Mouse (Mus musculus) hematopoietic stem cell, adult 5-6 weeks (primary cell): Measurements from ENCODE around the gene Slc17a2. TPM values are rescaled to one million over a fixed set of nuclear protein-coding genes. Genes with fewer than 3 reads are reported as not detected.

Source experiments
- ATAC-seq, 2 experiments: fragments of 125-278 bp in 1 of 2; replicated peaks in 1 of 2; 2 replicates each; pipeline ENCODE4 v1.8.0; 2016 to 2017; ENCODE audit warnings: inconsistent platforms in 2 of 2, mild to moderate bottlenecking in 2 of 2, moderate number of reproducible peaks in 2 of 2, low read depth in 1 of 2, moderate TSS enrichment in 1 of 2; ENCODE audit not compliant: low FRiP score in 2 of 2, poor library complexity in 2 of 2, severe bottlenecking in 2 of 2, insufficient read depth in 1 of 2, low TSS enrichment in 1 of 2
- total RNA-seq: library from RNA; stranded (forward); fragments of 172-1452, 232-1000 nt; gene quantifications from 2 replicates; pipeline ENCODE4 v1.2.3, GENCODE M21; 2017

Slc17a2 gene
- total RNA-seq, 1 experiment from 2014 or later, result not detected

- peak; percentile 37 to 47; a peak in 3 of 4 replicates for ATAC-seq
Observed at GRCm38 (mm10) chr13:23772561-23773313, 34.1 kb upstream of the Slc17a2 start.

GRCm38 (mm10) chr13:23778339-23778738, 28.5 kb upstream of the Slc17a2 start:
- ATAC-seq, result 0 out of 4 replicates have a peak, but pooled peaks have one; percentile 7 to 10

DNA sequence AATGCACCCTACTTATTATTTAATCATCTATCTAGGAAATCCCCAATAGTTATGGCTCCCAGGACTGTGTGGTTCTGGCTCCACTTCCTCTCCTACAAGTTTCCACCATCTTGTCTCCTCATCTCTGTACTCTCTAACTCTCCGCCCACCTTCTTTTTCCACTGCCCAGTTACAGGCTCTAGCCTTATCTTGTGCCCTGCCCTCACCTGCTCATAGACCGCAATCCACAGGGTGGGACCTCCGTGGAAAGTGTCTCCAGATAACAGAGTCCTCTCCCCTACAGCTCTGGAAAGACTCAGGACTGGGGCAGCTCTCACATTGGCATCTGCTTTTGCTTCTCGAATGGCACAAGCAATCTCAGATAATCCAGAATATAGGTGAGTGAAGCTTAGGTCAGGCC, 27.8 kb upstream of the Slc17a2 start:
- no peak for ATAC-seq

DNA sequence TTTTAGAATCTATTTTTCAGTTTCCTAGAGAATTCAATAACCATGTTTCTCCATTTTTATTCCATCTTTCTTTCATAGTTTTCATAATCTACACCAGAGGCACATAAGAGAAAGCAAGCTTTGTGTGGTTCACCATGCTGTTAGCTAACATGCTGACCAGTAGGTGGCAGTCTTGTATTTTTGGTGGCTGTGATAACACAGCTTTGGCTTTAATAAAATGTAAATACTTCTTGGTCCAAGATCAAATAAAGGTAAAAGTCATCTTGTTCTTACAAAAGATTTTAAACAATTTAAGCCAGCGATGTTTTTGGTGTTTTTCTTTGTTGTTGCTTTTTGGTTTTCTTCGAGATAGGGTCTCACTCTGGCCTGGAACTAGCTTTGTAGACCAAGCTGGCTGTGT, 14.3 kb upstream of the Slc17a2 start:
- peak; percentile 64 to 67; a peak in 3 of 4 replicates for ATAC-seq

GRCm38 (mm10) chr13:23799405-23799804, 7.4 kb upstream of the Slc17a2 start:
- ATAC-seq, result peak; percentile 92 to 94

DNA sequence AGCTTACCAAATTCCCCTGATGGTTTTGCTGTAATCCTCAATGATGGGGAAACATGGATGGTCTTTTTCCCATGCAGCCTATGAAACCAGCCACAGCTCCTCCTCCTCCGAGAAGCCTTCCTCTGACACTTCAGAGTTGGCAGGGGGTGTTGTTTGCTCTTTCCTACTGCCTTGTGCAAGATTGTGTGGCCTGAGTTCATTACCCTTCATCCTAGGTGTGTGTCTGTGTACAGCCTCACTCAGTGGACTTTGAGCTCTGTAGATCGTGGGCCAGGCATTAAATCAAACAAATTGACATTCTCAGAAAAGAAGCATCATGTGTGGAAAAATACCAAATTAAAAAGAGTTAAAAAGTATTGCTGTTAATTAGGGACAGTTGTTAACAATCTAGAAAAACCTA, 2.3 kb upstream of the Slc17a2 start:
- no peak for ATAC-seq

DNA sequence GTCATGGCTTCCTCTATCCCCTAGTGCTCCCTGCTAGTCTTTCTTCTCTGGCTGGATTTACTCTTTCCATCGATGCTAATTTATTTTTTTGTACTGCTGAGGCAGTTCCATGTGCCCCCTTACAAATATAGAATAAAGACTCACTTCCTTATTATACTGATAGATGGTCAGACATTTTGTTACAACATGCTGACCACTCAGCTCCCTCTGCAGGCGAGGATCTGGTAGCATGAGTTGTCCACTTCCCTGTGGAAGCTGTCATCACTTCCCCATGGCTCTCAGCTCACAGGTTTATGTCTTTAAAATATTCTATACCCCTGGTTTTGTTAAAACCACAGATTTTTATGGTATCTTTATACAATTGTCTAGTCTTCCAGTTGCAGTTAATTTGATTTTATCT, 9.4 kb downstream of the Slc17a2 start:
- no peak; a peak in 2 of 4 replicates for ATAC-seq

DNA sequence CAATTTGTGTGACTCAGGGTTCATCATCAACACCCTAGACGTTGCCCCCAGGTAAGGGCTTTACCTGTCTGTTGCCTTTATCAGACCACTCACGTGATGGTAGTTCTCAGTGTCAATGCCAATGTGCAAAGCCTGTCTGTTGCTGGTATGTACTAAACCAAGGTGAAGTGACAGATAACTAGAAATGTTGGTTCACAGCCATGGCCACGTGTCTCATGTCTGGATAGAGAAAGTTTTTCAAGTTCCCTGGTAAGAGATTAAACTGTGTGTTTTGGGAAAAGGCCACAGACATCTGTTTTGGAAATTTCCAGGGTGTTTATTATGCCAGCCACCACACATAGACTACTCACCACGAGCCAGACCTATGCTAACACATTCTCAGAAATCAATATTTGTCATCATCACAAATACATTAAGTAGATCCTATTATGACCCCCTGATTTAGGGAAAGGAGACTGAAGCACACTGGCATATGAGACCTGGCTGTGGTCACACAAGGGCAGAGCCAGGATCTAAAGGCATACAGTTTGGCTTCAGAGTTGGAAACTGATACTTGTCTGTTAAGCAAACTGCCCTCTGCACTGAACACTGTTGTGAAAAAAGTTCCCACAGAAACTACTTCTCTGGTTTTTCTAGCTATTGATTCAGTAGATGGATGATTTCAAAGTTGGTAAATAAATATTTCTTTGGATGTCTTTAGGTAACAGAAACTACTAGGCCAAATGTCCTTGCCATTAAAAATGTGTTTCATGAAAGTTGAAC, 13.6 kb downstream of the Slc17a2 start:
- ATAC-seq, result no peak

- no peak for ATAC-seq
Observed at GRCm38 (mm10) chr13:23822213-23822612, 15.4 kb downstream of the Slc17a2 start.

- ATAC-seq, result no peak
Observed at GRCm38 (mm10) chr13:23826606-23827005, 19.8 kb downstream of the Slc17a2 start.

- peak; percentile 56 to 73; a peak in 2 of 4 replicates for ATAC-seq
Observed at GRCm38 (mm10) chr13:23833053-23833452, 26.3 kb downstream of the Slc17a2 start.

GRCm38 (mm10) chr13:23834836-23835235, 28.0 kb downstream of the Slc17a2 start:
- no peak for ATAC-seq

- no peak for ATAC-seq
Observed at GRCm38 (mm10) chr13:23836630-23837029, 29.8 kb downstream of the Slc17a2 start.

DNA sequence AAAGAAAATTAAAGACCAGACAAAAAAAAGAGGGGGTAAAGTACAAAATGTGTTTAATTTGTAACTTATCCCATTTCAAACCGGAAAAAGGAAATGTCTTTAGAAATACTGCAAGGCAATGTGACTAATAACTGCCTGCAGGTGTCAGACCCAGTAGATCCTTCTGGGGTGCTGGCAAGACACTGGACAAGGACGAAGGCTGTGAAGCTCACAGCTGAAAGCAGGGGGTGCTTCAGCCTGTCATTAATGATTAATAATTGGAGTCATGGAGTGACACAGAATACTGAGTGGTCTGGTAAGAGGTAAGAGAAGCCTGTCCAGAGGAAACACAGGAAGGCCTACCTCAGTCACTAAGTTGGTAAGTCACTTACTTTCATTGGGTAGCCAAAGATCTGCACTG, 32.5 kb downstream of the Slc17a2 start, which contains the start of gene Slc17a3:
Gene Slc17a3, plus strand, starts transcription at position 127 of the 400 bp plus-strand sequence.
- ATAC-seq, result no peak

DNA sequence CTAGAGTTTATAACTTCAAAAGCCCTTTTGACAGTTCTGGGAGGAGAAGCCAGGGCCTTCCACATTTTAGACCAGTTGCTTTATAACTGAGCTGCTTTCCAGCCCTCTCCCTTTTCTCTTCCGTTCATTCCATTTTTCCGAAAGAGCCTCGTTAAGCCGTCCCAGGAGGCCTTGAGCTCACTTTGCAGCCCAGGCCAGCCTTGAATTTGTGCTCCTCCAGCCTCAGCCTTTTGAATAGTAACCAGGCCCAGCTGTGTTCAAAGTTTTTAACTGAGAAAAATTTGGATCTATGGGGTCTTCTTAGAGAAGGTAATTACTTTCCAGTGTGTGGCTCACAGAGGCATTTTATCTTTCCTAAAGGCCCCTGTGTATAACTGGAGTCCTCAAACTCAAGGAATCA, 39.1 kb downstream of the Slc17a2 start:
- ATAC-seq, result no peak

DNA sequence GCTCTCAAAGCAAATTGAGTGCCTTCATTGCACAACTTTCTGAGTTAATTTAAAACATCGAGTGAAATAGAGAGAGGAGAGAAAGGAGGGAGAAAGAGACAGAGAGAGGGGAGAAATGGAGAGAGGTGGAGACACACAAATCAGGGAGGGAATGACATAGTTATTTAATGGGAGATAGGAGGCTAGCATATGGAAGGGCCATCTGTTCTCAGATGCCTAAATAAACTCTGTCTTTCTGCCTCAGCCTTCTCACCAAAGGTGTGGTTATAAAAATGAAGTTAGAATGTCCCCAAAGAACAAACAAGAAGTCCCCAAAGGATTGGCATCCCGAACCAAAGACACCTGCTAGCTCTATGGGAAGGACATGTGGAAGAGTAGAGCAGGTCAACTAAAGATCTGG, 42.5 kb downstream of the Slc17a2 start:
- no peak for ATAC-seq

GRCm38 (mm10) chr13:23856401-23856800, 49.6 kb downstream of the Slc17a2 start:
- no peak for ATAC-seq

GRCm38 (mm10) chr13:23861815-23862214, 55.0 kb downstream of the Slc17a2 start:
- no peak for ATAC-seq
